Mouse (Mus musculus) bone marrow, adult 2 months (tissue): ENCODE results near the gene Cdc25b.

ENCODE experiments used
- CTCF ChIP-seq: fragments of 200-500 bp; IDR thresholded peaks from 2 replicates; pipeline ENCODE4 v1.5.1; 2011; ENCODE audit warnings: low read length, control low read depth; ENCODE audit not compliant: control insufficient read depth, insufficient read depth
- POLR2A ChIP-seq: fragments of 200-500 bp; IDR thresholded peaks from 2 replicates; pipeline ENCODE4 v1.6.1; 2011; ENCODE audit warnings: low read depth, mild to moderate bottlenecking, control low read depth, low read length, borderline replicate concordance; ENCODE audit not compliant: control insufficient read depth

GRCm38 (mm10) chr2:131156987-131157386, 29.8 kb upstream of the Cdc25b start:
- TF ChIP-seq POLR2A (no peak), CTCF (no peak)
